Mouse (Mus musculus) macrophage (primary cell): ENCODE results near the gene Crim1. TPM values are rescaled to one million over a fixed set of nuclear protein-coding genes. Genes with fewer than 3 reads are reported as not detected.

Experiments
- H3K27ac ChIP-seq: fragments of 350-480 bp; formaldehyde crosslinking; 2 replicates; pipeline ENCODE4 v1.9.0; 2021
- H3K36me3 ChIP-seq: fragments of 350-480 bp; formaldehyde crosslinking; 2 replicates; pipeline ENCODE4 v1.9.0; 2021; ENCODE audit errors: inconsistent target
- H3K4me3 ChIP-seq: fragments of 350-480 bp; formaldehyde crosslinking; 2 replicates; pipeline ENCODE4 v1.9.0; 2021; ENCODE audit errors: inconsistent target
- H3K79me2 ChIP-seq: fragments of 350-480 bp; formaldehyde crosslinking; 2 replicates; pipeline ENCODE4 v1.9.0; 2021; ENCODE audit errors: inconsistent target
- WGBS: methylation state at CpG from one replicate; pipeline ENCODE4 v1.1.7; 2026; ENCODE audit warnings: inconsistent platforms; ENCODE audit not compliant: missing documents; 5-methylcytosine and 5-hydroxymethylcytosine counted together
- polyA plus RNA-seq: library from polyadenylated mRNA; stranded (reverse); fragments of 250-400 nt; gene quantifications from 3 replicates; pipeline ENCODE4 v1.2.4, GENCODE M21; 2018; ENCODE audit warnings: inconsistent platforms

The Crim1 gene
- polyA plus RNA-seq, 1 experiment from 2014 or later = 1.9 TPM

DNA sequence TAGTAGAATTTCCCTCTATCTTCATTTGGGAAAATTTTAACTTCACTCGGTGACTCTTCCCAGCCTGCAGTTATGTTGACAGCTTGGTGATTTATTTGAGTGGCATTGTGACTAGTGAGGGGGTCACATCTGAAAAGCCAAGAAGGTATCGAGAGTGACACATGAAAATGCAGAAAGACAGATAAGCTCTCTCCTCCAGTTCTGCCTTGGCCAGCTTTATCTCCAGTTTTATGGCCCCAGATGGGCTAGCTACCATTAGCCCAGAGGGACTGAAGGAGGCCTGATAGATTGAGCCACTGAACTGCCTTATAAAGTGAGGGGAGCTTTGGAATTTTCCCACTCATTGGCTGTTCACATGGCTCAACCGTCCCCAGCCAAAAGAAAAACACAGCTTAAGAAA lies 128.2 kb downstream of the Crim1 start:
- WGBS = 90% methylated on average over 3 of the region's 3 CpGs
- H3K4me3 ChIP-seq = no peak overlapping the region
- no peaks in the 10 kb centered on the region for H3K79me2 ChIP-seq
- no peak overlapping the region for H3K27ac ChIP-seq
- H3K36me3 ChIP-seq = no peaks in the 10 kb centered on the region

GRCm38 (mm10) chr17:78331438-78331837 lies 131.4 kb downstream of the Crim1 start:
- H3K4me3 ChIP-seq = no peak overlapping the region
- no peak overlapping the region for H3K27ac ChIP-seq
- H3K36me3 ChIP-seq = no peaks in the 10 kb centered on the region
- no peaks in the 10 kb centered on the region for H3K79me2 ChIP-seq
- WGBS = 96% methylated on average over 8 of the region's 8 CpGs

- Histone ChIP-seq H3K36me3 (no peaks in the 10 kb centered on the region), H3K27ac (no peak overlapping the region), H3K79me2 (no peaks in the 10 kb centered on the region), H3K4me3 (no peak overlapping the region)
- 97% methylated on average over 10 of the region's 10 CpGs for WGBS
These were observed 133.2 kb downstream of the Crim1 start for GRCm38 (mm10) chr17:78333275-78333674.

- H3K79me2 ChIP-seq = no peaks in the 10 kb centered on the region
- no peaks in the 10 kb centered on the region for H3K36me3 ChIP-seq
- H3K4me3 ChIP-seq = no peak overlapping the region
- 91% methylated on average over 8 of the region's 8 CpGs for WGBS
- H3K27ac ChIP-seq = no peak overlapping the region
These were observed 135.2 kb downstream of the Crim1 start for GRCm38 (mm10) chr17:78335250-78335649.

GRCm38 (mm10) chr17:78343688-78344087 lies 143.6 kb downstream of the Crim1 start:
- H3K36me3 ChIP-seq = no peaks in the 10 kb centered on the region
- H3K79me2 ChIP-seq = no peaks in the 10 kb centered on the region
- H3K27ac ChIP-seq = no peak overlapping the region
- no peak overlapping the region for H3K4me3 ChIP-seq
- 93% methylated on average over 3 of the region's 3 CpGs for WGBS

DNA sequence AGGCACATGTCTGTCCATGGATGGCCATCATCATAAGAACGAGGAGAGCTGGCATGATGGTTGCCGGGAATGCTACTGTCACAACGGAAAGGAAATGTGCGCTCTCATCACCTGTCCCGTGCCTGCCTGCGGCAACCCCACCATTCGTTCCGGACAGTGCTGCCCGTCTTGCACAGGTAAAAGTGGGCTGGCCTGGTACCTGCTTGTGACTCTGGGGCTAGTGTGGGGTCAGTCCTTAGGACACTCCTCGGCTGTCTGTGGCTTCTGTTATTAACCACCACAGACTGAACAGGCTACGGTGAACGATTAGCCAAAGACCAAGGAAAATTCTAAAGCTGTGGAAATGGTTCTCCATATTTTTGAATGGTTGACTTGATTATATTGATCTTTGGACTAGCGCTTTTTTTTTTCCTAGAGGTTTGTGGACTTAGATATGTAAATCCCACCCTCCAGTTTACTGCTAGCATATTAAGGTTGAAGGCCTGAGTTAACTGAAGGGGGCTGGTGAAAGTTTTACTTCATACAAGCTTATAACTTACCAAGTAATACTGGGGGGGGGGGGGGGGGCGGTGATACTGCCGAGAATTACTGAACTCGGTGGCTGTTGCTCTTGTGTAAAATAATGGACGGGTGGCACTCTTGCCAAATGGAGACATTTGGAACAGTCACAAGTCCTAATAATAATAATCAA lies 147.2 kb downstream of the Crim1 start:
- no peak overlapping the region for H3K4me3 ChIP-seq
- WGBS = 95% methylated on average over 15 of the region's 17 CpGs
- no peaks in the 10 kb centered on the region for H3K79me2 ChIP-seq
- H3K27ac ChIP-seq = no peak overlapping the region
- no peaks in the 10 kb centered on the region for H3K36me3 ChIP-seq

DNA sequence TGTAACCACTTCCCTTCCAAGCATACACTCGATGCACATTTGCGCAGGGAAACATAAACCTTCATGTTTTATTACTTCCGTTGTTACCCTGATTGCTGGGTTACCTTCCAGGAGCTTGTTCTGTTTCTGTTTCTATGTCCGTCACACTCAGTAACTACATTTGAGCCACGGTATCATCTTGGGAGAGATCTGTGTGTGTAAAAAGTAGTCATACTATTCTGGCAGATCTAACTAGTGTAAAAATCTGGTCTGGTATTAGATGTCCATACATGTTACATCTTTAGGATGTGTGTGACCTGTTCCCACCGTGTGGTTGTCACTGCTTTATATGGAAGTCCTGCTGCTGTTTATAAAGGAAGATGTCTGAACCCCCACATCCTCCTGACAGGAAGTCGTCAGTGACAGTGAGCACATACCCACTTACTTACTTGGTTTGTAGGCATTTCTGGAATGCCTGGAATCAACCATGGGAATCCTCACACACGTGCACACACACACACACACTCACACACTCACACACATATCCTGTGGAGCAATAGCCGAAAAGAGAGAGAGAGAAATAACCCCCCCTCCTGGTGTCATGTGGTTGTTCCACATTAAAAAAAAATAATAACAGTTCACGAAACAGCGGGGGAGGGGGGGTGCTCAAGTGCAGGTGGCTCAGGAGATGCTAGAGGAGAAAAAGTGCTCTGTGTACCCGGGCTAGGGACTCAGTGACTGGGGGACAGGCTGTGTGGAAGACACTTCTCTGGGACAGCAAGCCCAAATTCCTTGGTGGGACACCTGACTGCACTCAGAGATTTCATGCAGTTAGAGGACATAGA lies 151.8 kb downstream of the Crim1 start:
- no peaks in the 10 kb centered on the region for H3K79me2 ChIP-seq
- no peak overlapping the region for H3K27ac ChIP-seq
- WGBS = 49% methylated on average over 12 of the region's 12 CpGs
- H3K36me3 ChIP-seq = no peaks in the 10 kb centered on the region
- no peak overlapping the region for H3K4me3 ChIP-seq

- 72% methylated on average over 3 of the region's 3 CpGs for WGBS
- Histone ChIP-seq H3K27ac (no peak overlapping the region), H3K4me3 (no peak overlapping the region), H3K79me2 (no peaks in the 10 kb centered on the region), H3K36me3 (no peaks in the 10 kb centered on the region)
These were observed 152.4 kb downstream of the Crim1 start for GRCm38 (mm10) chr17:78352500-78352855.

- no peaks in the 10 kb centered on the region for H3K36me3 ChIP-seq
- no peak overlapping the region for H3K4me3 ChIP-seq
- WGBS = 80% methylated on average over 2 of the region's 2 CpGs
- H3K27ac ChIP-seq = no peak overlapping the region
- H3K79me2 ChIP-seq = no peaks in the 10 kb centered on the region
These were observed 154.4 kb downstream of the Crim1 start for GRCm38 (mm10) chr17:78354411-78354810.

DNA sequence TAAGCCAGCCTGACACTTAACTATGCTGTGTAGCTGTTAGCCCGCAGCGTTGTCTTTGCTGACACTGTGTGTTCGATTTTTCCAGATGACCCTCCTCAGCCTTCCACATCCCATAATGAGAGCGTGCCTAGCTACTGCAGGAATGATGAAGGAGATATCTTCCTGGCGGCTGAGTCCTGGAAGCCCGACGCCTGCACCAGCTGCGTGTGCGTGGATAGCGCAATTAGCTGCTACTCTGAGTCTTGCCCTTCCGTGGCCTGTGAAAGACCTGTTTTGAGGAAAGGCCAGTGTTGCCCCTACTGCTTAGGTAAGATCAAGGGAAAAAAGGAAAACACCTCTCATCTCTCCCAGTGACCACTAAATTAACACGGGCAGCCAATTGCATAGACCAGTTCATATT lies 154.8 kb downstream of the Crim1 start:
- 92% methylated on average over 12 of the region's 12 CpGs for WGBS
- Histone ChIP-seq H3K4me3 (no peak overlapping the region), H3K36me3 (no peaks in the 10 kb centered on the region), H3K79me2 (no peaks in the 10 kb centered on the region), H3K27ac (no peak overlapping the region)

DNA sequence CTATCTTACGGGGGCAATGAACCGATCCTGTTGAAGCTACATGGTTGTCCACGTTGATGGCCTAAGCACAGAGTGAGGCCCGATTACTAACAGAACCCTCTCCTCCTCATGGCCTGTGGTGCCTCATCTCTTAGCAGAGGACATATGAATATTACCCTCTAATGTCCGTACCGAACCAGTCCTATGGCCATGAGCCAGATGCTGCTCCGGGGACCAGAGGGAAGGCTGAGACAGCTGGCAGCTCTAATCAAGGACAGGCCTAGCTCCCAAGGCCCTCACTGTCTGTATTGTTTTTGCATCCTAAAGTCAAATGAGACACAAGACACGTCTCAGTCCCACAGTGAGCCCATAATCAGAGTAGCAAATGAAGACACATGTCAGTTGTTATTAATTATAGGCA lies 155.6 kb downstream of the Crim1 start:
- H3K27ac ChIP-seq = no peak overlapping the region
- H3K79me2 ChIP-seq = no peaks in the 10 kb centered on the region
- no peaks in the 10 kb centered on the region for H3K36me3 ChIP-seq
- WGBS = 95% methylated on average over 8 of the region's 8 CpGs
- H3K4me3 ChIP-seq = no peak overlapping the region

GRCm38 (mm10) chr17:78357753-78358152 lies 157.7 kb downstream of the Crim1 start:
- Histone ChIP-seq H3K79me2 (no peaks in the 10 kb centered on the region), H3K36me3 (no peaks in the 10 kb centered on the region), H3K27ac (no peak overlapping the region), H3K4me3 (no peak overlapping the region)
- WGBS = 92% methylated on average over 4 of the region's 4 CpGs

DNA sequence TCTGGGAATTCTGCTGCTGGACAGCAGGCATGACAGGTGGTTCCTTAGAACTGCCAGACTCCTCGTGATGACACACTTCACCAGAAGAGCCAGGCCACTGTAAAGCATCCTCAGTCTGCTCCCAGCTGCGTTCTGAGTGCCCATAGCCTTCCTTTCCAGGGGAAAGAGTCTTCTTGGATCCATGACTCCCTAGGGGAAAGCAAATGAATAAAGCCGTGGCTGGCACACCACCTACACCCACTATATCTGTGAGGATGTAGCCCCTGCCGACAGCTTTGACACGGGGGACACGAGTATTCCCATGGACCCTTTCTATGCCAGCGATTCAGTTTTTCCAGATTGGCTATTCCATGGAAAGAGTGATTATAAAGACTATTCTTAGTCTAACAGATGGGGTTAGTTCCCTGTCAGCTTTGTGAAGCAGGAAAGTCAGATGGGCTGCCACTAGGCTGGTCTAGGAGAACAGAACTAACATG lies 158.2 kb downstream of the Crim1 start:
- H3K79me2 ChIP-seq = no peaks in the 10 kb centered on the region
- WGBS = 97% methylated on average over 7 of the region's 7 CpGs
- H3K27ac ChIP-seq = no peak overlapping the region
- no peak overlapping the region for H3K4me3 ChIP-seq
- H3K36me3 ChIP-seq = no peaks in the 10 kb centered on the region

DNA sequence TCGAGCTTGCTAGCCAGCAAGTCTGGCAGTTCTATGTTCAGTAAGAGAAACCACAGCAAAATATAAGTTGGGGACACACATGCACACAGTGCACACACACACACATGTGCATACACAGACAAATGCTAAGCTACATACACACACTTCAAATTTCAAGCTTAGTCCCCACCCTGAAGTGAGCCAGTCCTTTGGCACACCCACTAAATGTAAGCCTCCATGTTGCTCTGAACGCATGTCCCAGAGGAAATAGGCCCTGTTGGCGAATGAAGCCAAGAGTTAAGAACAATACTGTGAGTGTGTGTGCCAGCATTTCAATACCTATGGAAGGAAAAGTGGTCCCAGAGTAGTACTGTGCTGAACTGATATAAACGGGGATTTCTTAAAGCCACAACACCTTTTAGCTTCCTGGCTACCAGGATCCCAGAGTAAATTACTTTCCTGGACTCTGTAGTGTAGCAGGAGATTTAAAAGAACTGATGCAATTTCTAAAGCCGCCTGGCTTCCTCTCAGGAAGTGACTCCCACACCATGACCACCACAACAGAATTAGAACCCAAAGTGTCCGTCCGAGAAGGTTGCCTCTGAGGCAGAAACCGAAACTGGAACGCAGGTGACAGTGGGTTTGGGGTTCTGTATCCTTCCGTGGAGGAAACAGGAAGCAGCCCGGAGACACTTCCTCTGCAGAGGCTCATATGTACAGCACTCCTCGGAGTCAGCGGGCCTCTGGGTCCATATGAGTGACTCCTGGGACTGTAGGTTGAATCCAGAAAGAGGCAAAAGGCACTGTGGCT lies 162.1 kb downstream of the Crim1 start:
- H3K79me2 ChIP-seq = no peaks in the 10 kb centered on the region
- H3K36me3 ChIP-seq = no peaks in the 10 kb centered on the region
- H3K4me3 ChIP-seq = no peak overlapping the region; the same call in 1 of the 2 replicates
- 3% methylated on average over 13 of the region's 13 CpGs for WGBS
- peak overlapping the region; percentile 35 for H3K27ac ChIP-seq
